Mouse (Mus musculus) embryonic facial prominence, embryonic 13.5 days (tissue): Measurements from ENCODE around the gene Rundc1. TPM values are rescaled to one million over a fixed set of nuclear protein-coding genes. Genes with fewer than 3 reads are reported as not detected.

Experiments used
- ATAC-seq: fragments of 200-750 bp; cut with Nextera tagmentation; 2 replicates; pipeline ENCODE4 v1.8.0; 2017; ENCODE audit warnings: low read depth; ENCODE audit not compliant: insufficient number of reproducible peaks, insufficient read depth, low FRiP score, low TSS enrichment
- H3K27ac ChIP-seq: fragments of 300-500 bp; sonication (generic); 2 replicates; pipeline ENCODE4 v1.5.1; 2015; ENCODE audit warnings: moderate library complexity, mild to moderate bottlenecking, inconsistent platforms
- H3K27me3 ChIP-seq: fragments of 300-500 bp; sonication (generic); 2 replicates; pipeline ENCODE4 v1.6.1; 2015; ENCODE audit warnings: mild to moderate bottlenecking, inconsistent platforms
- H3K36me3 ChIP-seq: fragments of 300-500 bp; sonication (generic); 2 replicates; pipeline ENCODE4 v1.6.1; 2015; ENCODE audit warnings: mild to moderate bottlenecking, inconsistent platforms
- H3K4me1 ChIP-seq: fragments of 300-500 bp; sonication (generic); 2 replicates; pipeline ENCODE4 v1.6.1; 2015; ENCODE audit warnings: inconsistent platforms
- H3K4me2 ChIP-seq: fragments of 300-500 bp; sonication (generic); 2 replicates; pipeline ENCODE4 v1.6.1; 2015; ENCODE audit warnings: moderate library complexity, mild to moderate bottlenecking, inconsistent platforms
- H3K4me3 ChIP-seq: fragments of 300-500 bp; sonication (generic); 2 replicates; pipeline ENCODE4 v1.5.1; 2015; ENCODE audit warnings: mild to moderate bottlenecking, inconsistent platforms
- H3K9ac ChIP-seq: fragments of 300-500 bp; sonication (generic); 2 replicates; pipeline ENCODE4 v1.6.1; 2015; ENCODE audit warnings: mild to moderate bottlenecking, inconsistent platforms
- H3K9me3 ChIP-seq: fragments of 300-500 bp; sonication (generic); 2 replicates; pipeline ENCODE4 v1.6.1; 2016; ENCODE audit warnings: inconsistent platforms
- WGBS: fragments of 180-500 bp; shearing (Covaris S2); methylation state at CpG from one replicate; pipeline ENCODE4 v1.1.7; 2015; ENCODE audit warnings: mixed read lengths; 5-methylcytosine and 5-hydroxymethylcytosine counted together
- microRNA-seq: library from miRNA; unstranded; fragments of <30 nt; microRNA quantifications from one replicate; pipeline ENCODE4, GENCODE M21; 2016
- polyA plus RNA-seq: library from polyadenylated mRNA; unstranded; fragments of >200 nt; fragmentation: Nextera tagmentation; extraction: Ambion mirVana; gene quantifications from 2 replicates; pipeline ENCODE4 v1.2.1, GENCODE M21; 2015

The Rundc1 gene
- polyA plus RNA-seq, 1 experiment from 2014 or later = 19.5 TPM

DNA sequence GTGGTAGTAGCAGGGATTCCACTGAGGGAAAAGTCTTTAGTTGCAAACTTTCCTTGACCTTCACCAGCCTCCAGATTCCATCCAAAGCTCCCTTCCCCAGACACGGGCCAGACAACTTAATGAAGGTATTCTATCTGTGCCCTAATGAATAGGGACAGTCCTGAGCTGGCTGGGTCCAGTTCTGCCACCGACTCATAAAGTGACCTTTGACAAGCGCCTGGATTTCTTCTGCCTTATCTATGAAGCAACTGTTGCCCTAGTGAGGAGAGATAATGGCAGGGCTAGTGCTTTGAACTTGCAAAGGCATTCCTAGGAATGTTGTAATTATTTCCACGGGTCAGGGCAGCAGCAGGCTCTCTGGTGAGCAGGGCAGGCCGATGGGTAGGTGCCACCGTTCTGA, 56.0 kb downstream of the Rundc1 start:
- peaks cover 10% of the 10 kb centered on the region; the same call in 1 of the 2 replicates for H3K4me1 ChIP-seq
- H3K27ac ChIP-seq = no peak overlapping the region
- H3K4me2 ChIP-seq = no peak overlapping the region
- 53% methylated on average over 6 of the region's 6 CpGs for WGBS
- ATAC-seq = no peak
- H3K27me3 ChIP-seq = no peaks in the 10 kb centered on the region; the same call in 1 of the 2 replicates
- H3K4me3 ChIP-seq = no peak overlapping the region
- no peaks in the 10 kb centered on the region for H3K9me3 ChIP-seq
- no peaks in the 10 kb centered on the region for H3K36me3 ChIP-seq
- no peak overlapping the region for H3K9ac ChIP-seq

DNA sequence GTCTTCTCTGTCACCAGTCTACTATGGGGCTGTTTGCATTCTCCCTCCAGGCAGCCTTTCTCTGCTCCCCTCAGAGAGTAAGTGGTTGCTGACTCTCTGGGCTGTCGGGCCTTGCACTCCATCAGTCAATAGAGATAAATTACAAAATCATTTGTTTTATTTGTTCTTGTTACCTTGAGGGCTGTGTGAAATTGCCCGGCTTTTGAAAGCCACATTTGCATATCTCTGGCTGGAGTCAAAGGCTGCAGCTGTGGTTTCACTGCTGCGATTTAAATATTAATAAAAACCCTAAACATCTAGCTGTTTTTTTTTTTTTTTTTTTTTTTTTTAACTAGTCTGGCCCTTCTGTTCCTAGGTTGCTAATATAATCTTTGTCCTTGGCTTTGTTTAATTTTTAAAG, 58.9 kb downstream of the Rundc1 start:
- 50% methylated on average over 3 of the region's 3 CpGs for WGBS
- Histone ChIP-seq H3K27me3 (no peaks in the 10 kb centered on the region; the same call in 1 of the 2 replicates), H3K4me2 (no peak overlapping the region), H3K4me1 (peaks cover 5% of the 10 kb centered on the region; the same call in 1 of the 2 replicates), H3K27ac (no peak overlapping the region), H3K36me3 (peaks cover 19% of the 10 kb centered on the region), H3K9me3 (no peaks in the 10 kb centered on the region), H3K4me3 (no peak overlapping the region), H3K9ac (no peak overlapping the region)
- no peak for ATAC-seq

DNA sequence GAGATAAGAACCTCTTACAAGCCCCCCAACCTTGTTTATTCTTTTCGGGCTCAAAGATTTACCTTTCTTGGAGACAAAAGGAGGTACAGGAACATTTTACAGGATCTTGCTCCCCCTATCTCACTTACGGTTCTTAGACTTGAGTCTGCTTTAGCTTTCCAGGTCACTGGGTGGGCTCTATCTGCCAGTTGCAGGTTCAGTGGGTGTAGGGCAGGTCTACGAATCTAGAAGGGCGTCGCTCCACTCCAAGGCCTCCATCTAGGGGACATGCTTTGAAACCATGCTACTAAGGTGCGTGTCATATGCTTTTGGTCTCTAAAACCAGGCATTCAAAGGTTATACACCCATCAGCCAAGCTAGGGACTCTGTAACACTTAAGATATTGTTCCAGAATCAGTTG, 59.4 kb downstream of the Rundc1 start:
- Histone ChIP-seq H3K27me3 (no peaks in the 10 kb centered on the region; the same call in 1 of the 2 replicates), H3K9me3 (no peaks in the 10 kb centered on the region), H3K4me1 (peaks cover under 1% of the 10 kb centered on the region; the same call in 1 of the 2 replicates), H3K36me3 (peaks cover 24% of the 10 kb centered on the region), H3K9ac (no peak overlapping the region), H3K27ac (no peak overlapping the region), H3K4me3 (no peak overlapping the region), H3K4me2 (no peak overlapping the region)
- WGBS = 87% methylated on average over 6 of the region's 6 CpGs
- no peak for ATAC-seq

- WGBS = 82% methylated on average over 7 of the region's 7 CpGs
- Histone ChIP-seq H3K36me3 (peaks cover 29% of the 10 kb centered on the region), H3K27ac (no peak overlapping the region), H3K4me1 (no peaks in the 10 kb centered on the region), H3K4me2 (no peak overlapping the region), H3K9me3 (no peaks in the 10 kb centered on the region), H3K9ac (no peak overlapping the region), H3K4me3 (no peak overlapping the region), H3K27me3 (no peaks in the 10 kb centered on the region)
- ATAC-seq = no peak
Observed at GRCm38 (mm10) chr11:101484814-101485213, 59.9 kb downstream of the Rundc1 start.

Small RNA genes within 50 kb of the gene (microRNA-seq; reads per million reads assigned to microRNA genes)
- 0.55 reads per million for gene Mir6929

Other genes starting within 250 kb of the Rundc1 start
- 0.15 and 0.27 TPM in 2 replicates for gene Ccr10, start 249.6 kb upstream of the Rundc1 start, polyA plus RNA-seq
- gene Ezh1, start 198.6 kb upstream of the Rundc1 start, polyA plus RNA-seq = 16.9 and 19.8 TPM in 2 replicates
- 84.9 and 92.3 TPM in 2 replicates for gene Ramp2, start 179.1 kb upstream of the Rundc1 start, polyA plus RNA-seq
- gene Vps25, start 171.4 kb upstream of the Rundc1 start, polyA plus RNA-seq = 106 and 118 TPM in 2 replicates
- gene Wnk4, start 164.5 kb upstream of the Rundc1 start, polyA plus RNA-seq = 9.8 and 10.9 TPM in 2 replicates
- 1.7 and 2.3 TPM in 2 replicates for gene Cntd1, start 146.1 kb upstream of the Rundc1 start, polyA plus RNA-seq
- gene Coa3, start 146.0 kb upstream of the Rundc1 start, polyA plus RNA-seq = 193 and 196 TPM in 2 replicates
- 129 and 130 TPM in 2 replicates for gene Becn1, start 122.8 kb upstream of the Rundc1 start, polyA plus RNA-seq
- 138 and 148 TPM in 2 replicates for gene Psme3, start 108.9 kb upstream of the Rundc1 start, polyA plus RNA-seq
- gene Aoc2, start 100.0 kb upstream of the Rundc1 start, polyA plus RNA-seq = 1.3 and 1.7 TPM in 2 replicates
- 0.10 and 0.15 TPM in 2 replicates for gene Aoc3, start 94.5 kb upstream of the Rundc1 start, polyA plus RNA-seq
- not detected in 2 replicates for gene G6pc, start 57.5 kb upstream of the Rundc1 start, polyA plus RNA-seq
- 73.9 and 88.6 TPM in 2 replicates for gene Aarsd1, start 7.5 kb upstream of the Rundc1 start, polyA plus RNA-seq
- 9.7 and 10.4 TPM in 2 replicates for gene Gm27029, start 289 bp upstream of the Rundc1 start, polyA plus RNA-seq
- 5.5 and 8.1 TPM in 2 replicates for gene Ptges3l, start 248 bp downstream of the Rundc1 start, polyA plus RNA-seq
- gene Rpl27, start 17.2 kb downstream of the Rundc1 start, polyA plus RNA-seq = 342 and 404 TPM in 2 replicates
- gene Ifi35, start 23.3 kb downstream of the Rundc1 start, polyA plus RNA-seq = 9.1 and 10.9 TPM in 2 replicates
- 14.0 and 16.8 TPM in 2 replicates for gene Rnd2, start 39.9 kb downstream of the Rundc1 start, polyA plus RNA-seq
- gene Vat1, start 41.1 kb downstream of the Rundc1 start, polyA plus RNA-seq = 34.2 and 37.5 TPM in 2 replicates
- gene Brca1, start 126.9 kb downstream of the Rundc1 start, polyA plus RNA-seq = 10.6 and 14.8 TPM in 2 replicates
- 77.1 and 80.7 TPM in 2 replicates for gene Nbr1, start 127.1 kb downstream of the Rundc1 start, polyA plus RNA-seq
- 3.6 and 3.8 TPM in 2 replicates for gene Tmem106a, start 157.2 kb downstream of the Rundc1 start, polyA plus RNA-seq
- gene Gm11634, start 174.2 kb downstream of the Rundc1 start, polyA plus RNA-seq = not detected in 2 replicates
- 55.5 and 63.7 TPM in 2 replicates for gene Rdm1, start 202.1 kb downstream of the Rundc1 start, polyA plus RNA-seq
- 3.3 and 3.4 TPM in 2 replicates for gene Arl4d, start 240.5 kb downstream of the Rundc1 start, polyA plus RNA-seq